9 mouse cellular contexts compared by ENCODE assay signal in genomic region chr8:93430637-93431036, GRCm38 (mm10). TPM values are rescaled to one million over a fixed set of nuclear protein-coding genes. Genes with fewer than 3 reads are reported as not detected.
DNase-seq lines count a peak whose midpoint lies in the region; ATAC-seq and TF ChIP-seq lines count a peak whose summit lies in the region.
"Had no signal": no experiment of that assay in that cellular context is flagged by ENCODE, and none has a peak within 500 bp of the region (broad histone marks: within the 10 kb centered on the region; RNA-seq: fewer than 3 reads in every experiment).

No protein-coding gene starts in this region.

- H3K9me3 ChIP-seq in heart, embryonic 12.5 days (replicated peaks), result no peaks in the 10 kb centered on the region
- H3K9me3 ChIP-seq in hindbrain, embryonic 14.5 days (ENCODE audit: control insufficient read depth, low read length), result no peaks in the 10 kb centered on the region
- H3K9me3 ChIP-seq in midbrain, embryonic 11.5 days (ENCODE audit: control insufficient read depth, low read length), result no peaks in the 10 kb centered on the region
- H3K9me3 ChIP-seq: lung, embryonic 15.5 days had no signal

- TF ChIP-seq CTCF in heart, adult 2 months (IDR thresholded peaks at IDR 0.05), result peak; percentile 78
- TF ChIP-seq CTCF in embryonic fibroblast, embryonic 13.5 days (IDR thresholded peaks at IDR 0.05; ENCODE audit: borderline replicate concordance, insufficient read depth, low read length), result peak; percentile 50; the same call in 1 of the 2 replicates

- H3K27ac ChIP-seq in heart, adult 2 months, result no peak overlapping the region
- no peak overlapping the region for H3K27ac ChIP-seq in heart, embryonic 12.5 days (ENCODE audit: poor library complexity, severe bottlenecking)
- no peak overlapping the region for H3K27ac ChIP-seq in embryonic fibroblast, embryonic 13.5 days (ENCODE audit: insufficient read depth, low read length)
- H3K27ac ChIP-seq in hindbrain, embryonic 14.5 days, result no peak overlapping the region
- no peak overlapping the region for H3K27ac ChIP-seq in midbrain, embryonic 11.5 days (ENCODE audit: low read depth, low read length)
- H3K27ac ChIP-seq: lung, embryonic 15.5 days had no signal

- TF ChIP-seq EP300 in heart, adult 2 months (IDR thresholded peaks at IDR 0.05; ENCODE audit: insufficient read depth, low read depth, low read length), result no peak

- TF ChIP-seq POLR2A in heart, adult 2 months (IDR thresholded peaks at IDR 0.05; ENCODE audit: insufficient read depth, low read depth, low read length), result no peak
- TF ChIP-seq POLR2A in embryonic fibroblast, embryonic 13.5 days (IDR thresholded peaks at IDR 0.05; ENCODE audit: low read depth, low read length), result no peak

- WGBS in heart, adult 2 months, result 2% methylated on average over 3 of the region's 3 CpGs
- 7% methylated on average over 3 of the region's 3 CpGs for WGBS in heart, embryonic 12.5 days
- WGBS in hindbrain, embryonic 14.5 days, result 1% methylated on average over 3 of the region's 3 CpGs
- WGBS in midbrain, embryonic 11.5 days, result 4% methylated on average over 3 of the region's 3 CpGs

- H3K9ac ChIP-seq in heart, adult 2 months (ENCODE audit: low read depth, low read length), result no peak overlapping the region
- no peak overlapping the region for H3K9ac ChIP-seq in heart, embryonic 12.5 days
- no peak overlapping the region for H3K9ac ChIP-seq in hindbrain, embryonic 14.5 days
- H3K9ac ChIP-seq in midbrain, embryonic 11.5 days (ENCODE audit: low read length), result no peak overlapping the region
- H3K9ac ChIP-seq: lung, embryonic 15.5 days had no signal

- no peak overlapping the region for H3K4me3 ChIP-seq in heart, adult 2 months
- no peak overlapping the region for H3K4me3 ChIP-seq in heart, embryonic 12.5 days
- H3K4me3 ChIP-seq in embryonic fibroblast, embryonic 13.5 days (ENCODE audit: insufficient read depth, low read length), result no peak overlapping the region
- H3K4me3 ChIP-seq in hindbrain, embryonic 14.5 days (replicated peaks; ENCODE audit: low read length), result no peak overlapping the region
- no peak overlapping the region for H3K4me3 ChIP-seq in midbrain, embryonic 11.5 days (ENCODE audit: low read depth, low read length)
- H3K4me3 ChIP-seq: lung, embryonic 15.5 days had no signal

- no peaks in the 10 kb centered on the region for H3K4me1 ChIP-seq in heart, adult 2 months (ENCODE audit: control insufficient read depth, insufficient read depth, low read length)
- no peaks in the 10 kb centered on the region for H3K4me1 ChIP-seq in heart, embryonic 12.5 days (replicated peaks)
- no peaks in the 10 kb centered on the region for H3K4me1 ChIP-seq in embryonic fibroblast, embryonic 13.5 days (ENCODE audit: control insufficient read depth, insufficient read depth, low read length)
- no peaks in the 10 kb centered on the region for H3K4me1 ChIP-seq in hindbrain, embryonic 14.5 days (replicated peaks; ENCODE audit: control insufficient read depth, insufficient read depth, low read length)
- H3K4me1 ChIP-seq in midbrain, embryonic 11.5 days (ENCODE audit: control insufficient read depth, insufficient read depth, low read length), result no peaks in the 10 kb centered on the region
- H3K4me1 ChIP-seq: lung, embryonic 15.5 days had no signal

- intact Hi-C loops in heart, adult 2 months (cut with DNase I), result loop anchor here (1.0 kb wide), 2 partner anchors 371 to 419 kb away; no protein-coding TSS in a partner anchor

- H3K4me2 ChIP-seq in heart, embryonic 12.5 days, result no peak overlapping the region
- no peak overlapping the region for H3K4me2 ChIP-seq in hindbrain, embryonic 14.5 days (replicated peaks)
- H3K4me2 ChIP-seq in midbrain, embryonic 11.5 days, result no peak overlapping the region
- H3K4me2 ChIP-seq: lung, embryonic 15.5 days had no signal

- H3K27me3 ChIP-seq in heart, adult 2 months (ENCODE audit: control insufficient read depth, insufficient read depth, low read length), result no peaks in the 10 kb centered on the region
- no peaks in the 10 kb centered on the region for H3K27me3 ChIP-seq in heart, embryonic 12.5 days (replicated peaks)
- no peaks in the 10 kb centered on the region for H3K27me3 ChIP-seq in hindbrain, embryonic 14.5 days (ENCODE audit: control insufficient read depth, insufficient read depth, low read length)
- H3K27me3 ChIP-seq in midbrain, embryonic 11.5 days (ENCODE audit: control insufficient read depth, insufficient read depth, low read length), result no peaks in the 10 kb centered on the region
- H3K27me3 ChIP-seq: lung, embryonic 15.5 days had no signal

- DNase-seq in heart, adult 2 months, result peak; percentile 35 to 59
- DNase-seq in brain, adult 2 months (ENCODE audit: low read depth, low spot score), result peak; percentile 86
- DNase-seq in hindbrain, embryonic 14.5 days (ENCODE audit: low spot score), result peak; percentile 95
- DNase-seq in left cerebral cortex, adult 18-20 months (ENCODE audit: low spot score in 2 of 2), result peak; percentile 81 to 83
- DNase-seq in midbrain, embryonic 11.5 days (ENCODE audit: low spot score, missing footprints), result peak; percentile 96
- DNase-seq in testis, postnatal 14 days (ENCODE audit: low spot score), result peak; percentile 29

- H3K79me2 ChIP-seq in heart, adult 2 months (replicated peaks; ENCODE audit: control insufficient read depth, insufficient read depth, low read length), result no peaks in the 10 kb centered on the region

- ATAC-seq in heart, embryonic 12.5 days (ENCODE audit: insufficient number of reproducible peaks, low FRiP score), result no peak
- peak; percentile 48; the same call in 1 of the 2 replicates for ATAC-seq in hindbrain, embryonic 14.5 days (ENCODE audit: low FRiP score)
- ATAC-seq in midbrain, embryonic 11.5 days (ENCODE audit: low FRiP score), result 0 out of 2 replicates have a peak, but pooled peaks have one; percentile 27

- no peaks in the 10 kb centered on the region for H3K36me3 ChIP-seq in heart, adult 2 months (ENCODE audit: control insufficient read depth, insufficient read depth, low read length)
- no peaks in the 10 kb centered on the region for H3K36me3 ChIP-seq in heart, embryonic 12.5 days
- no peaks in the 10 kb centered on the region for H3K36me3 ChIP-seq in hindbrain, embryonic 14.5 days (replicated peaks; ENCODE audit: control insufficient read depth, insufficient read depth)
- no peaks in the 10 kb centered on the region for H3K36me3 ChIP-seq in midbrain, embryonic 11.5 days (ENCODE audit: control insufficient read depth, insufficient read depth, low read length)
- H3K36me3 ChIP-seq: lung, embryonic 15.5 days had no signal

RNA-seq across cellular contexts. Expression of gene Ces1h, which starts 51.1 kb away (rescaled TPM):
- total RNA-seq in heart, adult 2 months (2021), result not detected
- not detected in 2 replicates for polyA plus RNA-seq in heart, adult 2 months (2012; rRNA removed)
- not detected in 2 replicates for polyA plus RNA-seq in heart, embryonic 12.5 days (2016; fragmentation: Nextera tagmentation; extraction: Ambion mirVana)
- not detected in 2 replicates for polyA plus RNA-seq in embryonic fibroblast, embryonic 13.5 days (2011; ENCODE audit: insufficient read length, low read depth, missing spikeins)
- not detected in 2 replicates for polyA plus RNA-seq in hindbrain, embryonic 14.5 days (2014; fragmentation: Nextera tagmentation; extraction: Ambion mirVana)
- total RNA-seq in left cerebral cortex, adult 18-20 months (2021), result not detected
- 0.10 TPM in 1 of 2 replicates, not detected in the other for polyA plus RNA-seq in midbrain, embryonic 11.5 days (2014; fragmentation: Nextera tagmentation; extraction: Ambion mirVana)
- polyA plus RNA-seq: lung, embryonic 15.5 days had no signal

Comparison
In these comparisons a context has a peak if more than half of its experiments do, and no peak if none do; other contexts are left out.
1. DNase-seq: peak in every context shown above with its lines; median percentile 96 in midbrain, embryonic 11.5 days; 95 in hindbrain, embryonic 14.5 days; 86 in brain, adult 2 months; 82 in left cerebral cortex, adult 18-20 months; 47 in heart, adult 2 months; 29 in testis, postnatal 14 days.